Mouse (Mus musculus): Measurements from ENCODE around the gene Ticam1. TPM values are rescaled to one million over a fixed set of nuclear protein-coding genes. Genes with fewer than 3 reads are reported as not detected.

Gene Ticam1
- 4.4 and 4.8 TPM in 2 replicates for polyA plus RNA-seq (2012; rRNA removed)

GRCm38 (mm10) chr17:56276643-56277566 is at the start of gene Ticam1:
TSS of gene Ticam1 (minus strand) at chr17:56276786.

GRCm38 (mm10) chr17:56325450-56326152 is 49.0 kb upstream of the Ticam1 start, which contains the start of gene Kdm4b:
TSS of gene Kdm4b (plus strand) at chr17:56326062.

GRCm38 (mm10) chr17:56303160-56303846 is 26.7 kb upstream of the Ticam1 start, which contains the start of gene Uhrf1:
TSS of gene Uhrf1 (plus strand) at chr17:56303321.

GRCm38 (mm10) chr17:56300186-56300585 is 23.6 kb upstream of the Ticam1 start, which contains the start of gene Arrdc5:
TSS of gene Arrdc5 (minus strand) at chr17:56300286.

GRCm38 (mm10) chr17:56292531-56293222 is 16.1 kb upstream of the Ticam1 start, which contains the start of gene Plin3:
TSS of gene Plin3 (minus strand) at chr17:56292873.

GRCm38 (mm10) chr17:56256239-56256881 is 20.2 kb downstream of the Ticam1 start, which contains the start of gene Fem1a:
TSS of gene Fem1a (plus strand) at chr17:56256810.

Other genes starting within 250 kb of the Ticam1 start
- gene Sh3gl1, start 240.2 kb downstream of the Ticam1 start, polyA plus RNA-seq (2012; rRNA removed): 25.3 and 29.6 TPM in 2 replicates
- 16.0 and 18.2 TPM in 2 replicates for gene Chaf1a, start 236.3 kb downstream of the Ticam1 start, polyA plus RNA-seq (2012; rRNA removed)
- gene Ubxn6, start 201.8 kb downstream of the Ticam1 start, polyA plus RNA-seq (2012; rRNA removed): 7.6 and 8.7 TPM in 2 replicates
- gene Hdgfl2, start 197.2 kb downstream of the Ticam1 start, polyA plus RNA-seq (2012; rRNA removed): 30.2 and 32.2 TPM in 2 replicates
- gene Plin4, start 167.0 kb downstream of the Ticam1 start, polyA plus RNA-seq (2012; rRNA removed): 0.02 TPM in 2 replicates
- gene Plin5, start 159.2 kb downstream of the Ticam1 start, polyA plus RNA-seq (2012; rRNA removed): 0.15 and 0.16 TPM in 2 replicates
- 0.17 and 0.18 TPM in 2 replicates for gene Lrg1, start 154.8 kb downstream of the Ticam1 start, polyA plus RNA-seq (2012; rRNA removed)
- 0.93 and 0.95 TPM in 2 replicates for gene Sema6b, start 136.4 kb downstream of the Ticam1 start, polyA plus RNA-seq (2012; rRNA removed)
- 1.4 and 1.7 TPM in 2 replicates for gene Tnfaip8l1, start 114.3 kb downstream of the Ticam1 start, polyA plus RNA-seq (2012; rRNA removed)
- 38.1 and 40.3 TPM in 2 replicates for gene Mydgf, start 92.9 kb downstream of the Ticam1 start, polyA plus RNA-seq (2012; rRNA removed)
- 12.9 and 15.0 TPM in 2 replicates for gene Dpp9, start 57.9 kb downstream of the Ticam1 start, polyA plus RNA-seq (2012; rRNA removed)
- gene Fem1a, start 20.0 kb downstream of the Ticam1 start, polyA plus RNA-seq (2012; rRNA removed): 4.8 and 5.7 TPM in 2 replicates
- 7.2 and 8.9 TPM in 2 replicates for gene Plin3, start 16.1 kb upstream of the Ticam1 start, polyA plus RNA-seq (2012; rRNA removed)
- not detected in 2 replicates for gene Arrdc5, start 23.5 kb upstream of the Ticam1 start, polyA plus RNA-seq (2012; rRNA removed)
- 82.5 and 93.9 TPM in 2 replicates for gene Uhrf1, start 26.5 kb upstream of the Ticam1 start, polyA plus RNA-seq (2012; rRNA removed)
- gene Kdm4b, start 49.3 kb upstream of the Ticam1 start, polyA plus RNA-seq (2012; rRNA removed): 3.6 and 4.1 TPM in 2 replicates
- gene Ptprs, start 199.7 kb upstream of the Ticam1 start, polyA plus RNA-seq (2012; rRNA removed): 14.6 and 17.6 TPM in 2 replicates
- gene Znrf4, start 235.6 kb upstream of the Ticam1 start, polyA plus RNA-seq (2012; rRNA removed): not detected in 2 replicates